Mouse (Mus musculus) v-Abl transformed pro-B cells (cell line): ENCODE measurements around the gene Pak1.

Experiments
- in situ Hi-C, 2 experiments: fragments of 400-800 bp; cut with MboI; formaldehyde crosslinking; loops; one replicate each; pipeline ENCODE4 v1.15.1; 2025; ENCODE audit not compliant: unreplicated experiment in 2 of 2

Pak1 gene

DNA sequence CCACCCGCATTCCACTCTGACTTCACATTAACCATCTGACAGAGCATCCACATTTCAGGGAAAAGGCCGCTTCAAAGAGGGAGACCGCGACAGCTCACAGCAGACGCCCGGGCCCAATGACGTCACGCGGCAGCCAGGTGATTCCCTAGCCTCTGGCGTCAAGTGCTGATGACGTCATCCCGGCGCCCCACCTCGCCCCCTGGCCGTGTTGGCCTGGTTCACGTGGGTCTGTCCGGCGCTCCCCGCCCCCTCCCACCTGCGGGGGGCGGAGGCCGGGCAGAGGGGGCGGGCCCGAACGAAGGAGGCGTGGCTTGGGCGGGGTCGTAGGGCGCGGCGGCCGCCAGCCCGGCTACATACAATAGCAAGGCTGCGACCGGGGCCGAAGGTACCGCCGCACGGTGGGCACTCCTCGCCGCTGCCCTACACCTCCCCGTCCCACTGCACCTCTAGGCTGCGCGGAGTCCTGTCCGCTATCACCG, at the start of gene Pak1:
Gene Pak1, plus strand, starts transcription at position 352 of the 479 bp plus-strand sequence.
- in situ Hi-C loops = no loop called here

DNA sequence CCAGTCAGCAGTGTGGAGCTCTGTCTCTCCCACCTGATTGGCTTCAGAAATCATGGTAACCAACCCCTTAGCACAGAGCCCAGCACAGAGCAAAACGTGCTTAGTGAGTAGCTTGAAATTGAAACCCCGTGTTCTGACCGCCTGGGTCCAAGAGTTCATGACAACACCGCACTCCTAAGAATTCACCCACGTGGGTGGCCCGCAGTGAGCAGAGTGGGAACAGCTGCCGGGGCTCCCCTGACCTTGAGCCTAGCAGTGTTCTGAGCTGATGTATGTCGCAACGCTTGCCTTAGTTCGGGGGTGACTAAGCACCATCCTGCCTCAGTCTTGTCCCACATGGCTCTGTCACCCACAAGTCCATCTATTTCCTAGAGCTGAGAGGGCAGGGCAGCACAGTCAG, 47.4 kb upstream of the Pak1 start:
- in situ Hi-C loops = loop anchor here in 1 of 2 experiments (10.0 kb wide), 1 partner anchor 454 kb away; the partner anchor contains the start of gene B3gnt6

DNA sequence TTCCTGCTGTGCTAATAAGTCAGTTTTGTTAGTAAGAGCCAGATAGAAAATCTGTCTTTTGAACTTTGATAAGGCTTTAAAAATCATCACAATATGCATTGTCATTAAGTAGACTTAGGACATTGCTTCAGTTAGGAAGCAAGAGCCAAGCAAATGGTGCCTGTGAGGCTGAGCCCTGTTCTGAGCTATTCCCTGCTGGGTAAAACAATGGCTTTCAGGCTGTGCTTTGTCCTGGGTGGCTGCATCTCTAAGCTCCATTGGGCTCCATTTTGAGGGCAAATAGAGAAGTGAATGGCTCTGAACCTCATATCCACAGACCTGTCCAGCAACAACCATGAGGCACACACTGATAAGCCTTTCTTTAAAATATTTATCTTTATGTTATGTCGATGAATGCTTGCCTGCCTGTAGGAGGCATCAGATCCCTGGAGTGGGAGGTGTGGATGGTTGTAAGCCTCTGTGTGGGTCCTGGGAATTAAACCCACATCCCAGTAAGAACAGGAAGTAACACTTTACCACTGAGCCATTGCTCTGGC, 46.5 kb upstream of the Pak1 start:
- in situ Hi-C loops = loop anchor here in 1 of 2 experiments (10.0 kb wide), 1 partner anchor 453 kb away; the partner anchor contains the start of gene B3gnt6

DNA sequence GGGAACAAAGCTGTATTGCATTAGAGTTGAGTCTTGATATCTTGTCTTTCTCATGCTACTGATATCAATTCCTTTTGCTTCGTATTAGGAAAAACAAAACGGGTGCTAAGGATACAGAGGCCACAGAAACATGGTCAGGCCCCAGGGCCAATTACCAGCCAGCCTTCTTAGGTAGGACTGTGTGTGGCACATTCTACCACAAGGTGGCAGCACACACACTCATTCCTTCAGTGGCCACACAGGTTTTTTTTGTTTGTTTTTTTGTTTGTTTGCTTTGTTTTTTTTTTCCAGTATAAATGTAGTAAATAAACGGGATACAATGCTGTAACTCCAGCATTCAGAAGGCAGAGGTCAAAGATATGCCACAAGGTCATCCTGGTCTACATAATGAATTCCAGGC, 43.0 kb upstream of the Pak1 start:
- in situ Hi-C loops = loop anchor here (5.0 to 10.0 kb wide), 4 partner anchors 237 to 450 kb away; partner anchors contain the start of genes Myo7a (in 2 of the 2) and B3gnt6 (in 1 of the 2)

DNA sequence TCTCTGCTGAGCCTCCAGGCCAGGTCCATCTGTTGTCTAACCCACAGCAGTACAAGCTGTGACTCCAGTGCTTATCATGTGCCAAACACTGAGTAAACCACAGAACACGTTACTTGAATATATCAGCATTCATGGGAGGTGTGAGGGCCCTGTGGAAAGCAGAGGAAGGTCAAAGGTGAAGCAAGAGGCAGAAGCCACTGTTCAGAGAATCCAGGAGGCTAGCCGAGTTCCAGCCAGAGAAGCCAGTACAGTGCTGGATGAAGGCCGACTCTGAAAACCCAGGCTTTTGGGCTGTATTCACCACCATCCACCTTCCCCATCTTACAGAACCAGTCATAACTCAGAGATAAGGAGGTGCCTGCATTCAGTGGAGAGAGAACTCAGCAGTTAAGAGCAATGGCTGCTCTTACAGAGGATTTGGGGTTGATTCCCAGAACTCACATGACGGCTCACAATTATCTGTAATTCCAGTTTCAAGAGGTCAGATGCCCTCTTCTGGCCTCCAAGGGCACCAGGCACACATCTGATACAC, 41.1 kb upstream of the Pak1 start:
- in situ Hi-C loops = loop anchor here (5.0 to 10.0 kb wide), 4 partner anchors 235 to 448 kb away; partner anchors contain the start of genes Myo7a (in 2 of the 2) and B3gnt6 (in 1 of the 2)

DNA sequence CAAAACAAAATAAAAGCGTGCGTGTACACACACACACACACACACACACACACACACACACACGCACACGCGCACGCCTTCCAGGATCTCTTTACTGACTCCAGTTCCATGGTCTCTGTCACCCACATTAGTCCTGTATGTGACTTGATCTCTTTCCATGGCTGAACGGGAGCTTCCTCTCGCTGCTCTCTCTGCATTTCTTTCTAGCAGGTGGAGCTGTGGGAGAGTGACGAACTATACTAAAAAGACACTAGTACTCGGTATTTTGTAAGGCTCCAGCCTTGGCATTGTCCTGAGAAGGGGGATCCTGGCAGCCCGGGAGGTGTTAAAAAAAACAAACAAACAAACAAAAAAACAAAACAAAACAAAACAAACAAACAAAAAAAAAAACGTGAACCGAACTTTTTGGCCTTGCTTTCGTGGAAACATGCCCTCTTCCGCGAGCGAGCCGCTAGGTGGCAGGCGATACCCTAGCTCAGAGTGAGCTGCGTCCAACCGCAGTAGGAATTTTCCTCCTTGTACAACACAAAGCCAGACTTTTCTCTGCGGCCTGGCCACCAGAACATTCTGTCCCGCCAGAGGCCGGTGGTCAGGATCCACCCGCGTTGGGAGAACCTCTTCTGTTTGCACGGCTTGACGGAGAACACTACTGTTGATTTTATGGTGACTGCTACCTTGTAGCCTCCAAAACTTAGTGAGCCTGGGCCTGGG, 40.4 kb upstream of the Pak1 start:
- in situ Hi-C loops = loop anchor here (5.0 to 10.0 kb wide), 4 partner anchors 234 to 447 kb away; partner anchors contain the start of genes Myo7a (in 2 of the 2) and B3gnt6 (in 1 of the 2)

DNA sequence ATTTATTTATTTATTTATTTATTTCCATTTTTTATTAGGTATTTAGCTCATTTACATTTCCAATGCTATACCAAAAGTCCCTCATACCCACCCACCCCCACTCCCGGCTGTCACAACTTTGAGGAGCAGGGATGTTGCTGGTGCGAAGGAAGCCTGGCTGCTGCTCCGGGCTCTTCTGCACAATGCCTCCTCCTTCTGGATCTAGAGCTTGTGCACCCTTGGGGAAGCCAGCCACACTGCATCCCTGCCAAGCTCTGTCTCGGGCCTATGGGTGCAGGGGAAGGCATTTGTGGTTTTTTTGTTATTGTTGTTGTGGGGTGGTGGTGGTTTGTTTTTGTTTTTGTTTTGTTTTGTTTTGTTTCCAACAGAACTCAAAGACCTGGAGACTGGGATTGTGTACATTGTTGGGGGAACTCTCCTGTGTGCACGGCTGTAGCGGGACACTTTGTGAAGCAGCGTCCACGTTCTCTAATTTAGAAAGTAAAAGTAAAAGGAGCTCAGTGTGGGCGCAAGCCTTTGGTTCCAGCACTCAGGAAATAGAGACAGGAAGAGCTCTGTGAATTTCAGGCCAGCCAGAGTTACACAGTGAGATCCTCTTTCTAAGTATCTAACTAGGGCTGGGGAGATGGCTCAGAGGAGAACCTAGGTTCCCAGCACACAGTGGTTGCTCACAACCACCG, 39.7 kb upstream of the Pak1 start:
- in situ Hi-C loops = loop anchor here (5.0 to 10.0 kb wide), 4 partner anchors 234 to 446 kb away; partner anchors contain the start of genes Myo7a (in 2 of the 2) and B3gnt6 (in 1 of the 2)

DNA sequence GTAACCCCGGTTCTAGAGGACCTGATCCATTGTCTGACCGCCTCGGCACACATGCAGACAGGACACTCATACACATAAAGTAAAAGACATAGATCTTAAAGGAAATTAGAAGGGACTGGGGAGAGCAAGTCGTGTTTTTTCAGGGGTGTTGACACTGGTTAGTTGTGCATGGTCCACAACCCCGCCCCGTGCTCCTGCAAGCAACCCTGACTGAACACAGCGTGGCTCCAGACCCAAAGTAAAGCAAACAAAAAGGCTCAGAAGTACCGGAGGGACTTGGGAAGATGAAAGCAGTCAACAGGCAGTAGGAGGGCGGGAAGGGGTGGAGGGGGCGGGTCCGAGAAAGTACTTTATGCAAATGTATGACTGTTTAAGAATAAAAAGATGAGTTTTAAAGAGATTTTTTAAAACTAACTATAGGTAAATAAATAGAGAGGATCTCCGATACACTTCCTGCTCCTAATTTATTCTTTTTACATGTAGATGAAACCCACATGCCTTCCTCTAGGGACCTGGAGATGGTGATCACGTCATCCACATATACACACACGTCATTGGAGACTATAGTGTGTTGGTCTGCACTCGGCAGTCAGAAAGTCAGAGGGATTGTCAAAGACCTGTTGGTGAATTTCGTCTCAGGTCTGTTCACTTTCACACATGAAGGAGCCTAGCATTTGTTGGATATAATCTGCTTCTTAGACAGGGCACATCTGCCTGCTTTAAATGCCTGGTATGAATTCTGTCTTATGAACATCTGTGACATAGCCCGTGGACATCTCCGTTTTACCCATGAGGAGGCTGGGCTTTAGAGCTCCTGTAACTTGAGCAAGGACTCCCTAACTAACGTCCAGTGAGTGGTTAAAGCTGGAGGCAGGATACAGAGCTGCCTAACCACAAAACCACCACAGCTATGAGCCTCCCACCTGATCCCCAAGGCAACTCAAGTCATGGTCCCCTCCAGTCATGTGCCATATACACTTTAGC, 38.8 kb upstream of the Pak1 start:
- in situ Hi-C loops = loop anchor here (5.0 to 10.0 kb wide), 5 partner anchors 98 to 445 kb away; partner anchors contain the start of genes Myo7a (in 2 of the 2) and B3gnt6 (in 1 of the 2)

DNA sequence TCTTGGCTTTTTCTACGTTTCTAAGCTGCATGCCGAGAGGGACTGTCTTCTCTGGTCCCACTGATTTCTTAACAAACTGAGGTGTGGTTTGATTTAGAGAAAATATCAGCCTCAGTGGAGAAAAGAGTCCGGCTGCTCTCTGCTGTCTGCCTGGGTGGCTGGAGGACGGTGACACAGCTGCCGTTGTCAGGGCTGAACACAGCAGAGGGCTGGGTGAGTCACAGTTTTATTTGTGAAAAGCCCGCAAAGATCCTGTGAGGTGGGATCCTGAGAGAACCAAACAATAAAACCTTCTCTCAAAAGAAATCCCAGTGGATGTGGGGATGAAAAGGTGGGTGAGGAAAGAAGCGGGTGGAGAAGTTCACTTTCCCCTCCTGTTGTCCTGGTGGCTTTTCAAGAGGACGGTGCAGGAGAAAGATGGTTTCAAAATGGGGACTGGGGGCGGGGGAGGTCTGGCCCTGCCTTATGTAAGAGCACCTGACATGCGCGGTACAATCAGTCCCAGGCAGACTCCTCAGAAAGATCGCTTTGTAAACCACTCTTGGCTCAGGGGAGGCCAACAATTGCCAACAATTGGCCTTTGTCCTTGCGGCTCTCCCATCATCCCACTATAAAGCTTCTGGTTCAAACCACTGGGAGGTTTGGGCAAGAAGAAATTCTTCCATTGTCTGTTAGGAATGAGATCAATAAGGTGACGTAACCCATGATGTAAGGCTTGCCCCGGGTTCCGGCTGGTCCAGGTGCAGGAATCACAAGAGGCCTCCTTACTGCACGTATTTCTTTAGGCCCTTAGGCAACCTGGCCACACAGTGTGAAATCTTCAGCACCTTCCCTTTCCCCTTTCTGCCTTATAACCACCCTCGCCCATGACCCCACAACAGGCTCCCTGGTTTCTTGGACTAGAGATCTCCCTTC, 31.1 kb upstream of the Pak1 start:
- in situ Hi-C loops = no loop called here

DNA sequence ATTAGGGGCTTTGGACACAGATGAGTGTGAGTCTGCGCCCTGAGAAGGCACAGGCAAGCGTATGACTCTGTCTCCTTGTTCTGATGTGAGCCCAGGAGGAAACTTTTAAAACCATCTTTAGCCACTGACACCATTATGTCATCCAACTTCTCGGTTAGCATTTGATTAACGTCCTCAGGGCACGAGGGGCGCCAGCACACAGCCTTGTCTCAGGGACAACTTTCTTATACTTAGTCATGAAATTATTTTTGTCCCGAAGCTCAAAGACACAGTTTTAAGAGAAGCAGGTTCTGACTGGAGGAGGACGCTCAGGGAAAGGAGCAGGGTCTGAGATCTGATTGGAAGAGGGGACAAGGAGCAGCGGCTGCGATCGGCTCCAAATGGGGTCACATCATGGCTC, 23.8 kb upstream of the Pak1 start:
- in situ Hi-C loops = no loop called here

DNA sequence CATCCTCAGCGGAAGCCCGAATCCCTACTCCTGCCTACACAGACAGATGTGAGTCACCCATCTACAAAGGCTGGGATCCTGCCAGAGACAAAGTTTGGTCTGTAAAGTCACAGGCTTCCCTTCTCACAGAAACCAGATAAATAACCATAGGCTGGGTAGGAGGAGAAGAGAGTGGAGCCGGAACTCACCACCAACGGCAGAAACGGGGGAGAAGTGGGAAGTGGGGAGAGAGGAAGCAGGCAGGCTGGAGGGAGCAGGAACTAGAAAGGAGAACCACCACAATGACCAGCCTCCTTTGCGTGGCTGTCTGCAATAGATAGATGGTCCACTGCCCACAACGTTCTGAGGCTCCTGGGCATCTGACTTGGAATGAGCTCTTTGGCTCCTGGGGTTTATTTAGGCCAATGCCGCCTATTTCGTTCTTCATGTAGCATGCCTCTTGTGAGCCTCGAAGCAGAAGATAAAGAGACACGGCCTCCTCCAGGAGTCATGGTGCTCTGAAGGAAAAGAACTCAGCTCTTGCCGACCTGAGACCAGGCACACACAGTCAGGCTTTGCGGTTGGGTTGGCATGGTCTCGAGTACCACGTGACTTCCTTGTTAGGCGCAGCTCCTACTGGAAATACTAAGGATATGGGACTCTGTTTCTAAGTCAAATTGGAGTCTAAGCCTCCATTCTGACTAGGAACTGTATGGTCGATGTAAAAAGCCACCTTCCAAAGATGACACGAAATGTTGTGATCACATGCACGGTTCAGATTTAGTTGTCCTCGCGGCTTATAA, 23.0 kb upstream of the Pak1 start:
- in situ Hi-C loops = no loop called here

DNA sequence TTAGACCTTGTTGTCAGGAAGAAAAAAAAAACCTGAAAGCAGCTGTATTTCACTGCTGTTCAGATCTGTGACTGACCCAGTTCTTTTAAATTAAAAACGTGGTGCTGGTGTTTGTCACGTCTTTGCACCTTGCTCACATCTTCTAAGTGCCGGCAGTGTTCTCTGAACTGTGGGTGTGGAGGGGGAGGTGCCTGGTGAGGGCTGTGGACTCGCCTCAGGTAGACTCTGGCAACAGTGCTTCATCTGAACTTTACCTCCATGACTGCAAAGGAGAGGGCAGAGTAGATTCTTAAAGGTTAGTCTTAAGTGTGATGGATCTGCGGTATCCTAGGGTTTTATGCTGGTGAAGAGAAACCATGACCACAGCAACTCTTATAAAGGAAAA, 22.4 kb upstream of the Pak1 start:
- in situ Hi-C loops = no loop called here

DNA sequence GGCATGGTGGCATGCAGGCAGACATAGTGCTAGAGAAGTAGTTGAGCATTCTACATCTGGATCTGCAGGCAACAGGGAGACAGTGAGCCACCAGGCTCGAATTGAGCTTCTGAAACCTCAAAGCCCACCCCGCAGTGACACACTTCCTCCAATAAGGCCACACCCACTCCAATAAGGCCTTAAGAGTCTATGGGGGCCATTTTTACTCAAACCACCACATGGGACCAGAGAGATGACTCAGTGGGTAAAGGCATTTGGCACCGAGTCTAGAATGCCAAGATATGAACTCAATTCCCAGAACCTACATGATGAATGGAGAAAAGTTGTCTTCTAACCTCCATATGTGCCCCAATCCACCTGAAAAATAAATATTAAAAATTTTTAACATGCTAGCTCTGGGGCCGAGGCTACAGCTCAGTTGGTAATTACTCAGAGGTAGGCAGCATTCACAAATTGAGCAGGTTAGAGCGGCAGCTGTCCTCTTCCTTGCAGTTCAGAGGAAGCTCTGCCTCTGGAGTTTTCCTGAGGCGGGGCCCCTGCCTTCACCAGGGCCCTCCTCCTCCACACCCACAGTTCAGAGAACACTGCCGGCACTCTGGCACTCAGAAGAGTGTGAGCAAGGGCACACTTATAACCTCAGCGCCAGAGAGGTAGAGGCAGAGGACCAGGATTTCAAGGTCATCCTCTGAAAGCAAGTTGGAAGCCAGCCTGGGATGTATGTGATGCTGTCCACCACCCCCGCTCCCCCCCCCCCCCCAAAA, 21.8 kb upstream of the Pak1 start:
- in situ Hi-C loops = no loop called here

DNA sequence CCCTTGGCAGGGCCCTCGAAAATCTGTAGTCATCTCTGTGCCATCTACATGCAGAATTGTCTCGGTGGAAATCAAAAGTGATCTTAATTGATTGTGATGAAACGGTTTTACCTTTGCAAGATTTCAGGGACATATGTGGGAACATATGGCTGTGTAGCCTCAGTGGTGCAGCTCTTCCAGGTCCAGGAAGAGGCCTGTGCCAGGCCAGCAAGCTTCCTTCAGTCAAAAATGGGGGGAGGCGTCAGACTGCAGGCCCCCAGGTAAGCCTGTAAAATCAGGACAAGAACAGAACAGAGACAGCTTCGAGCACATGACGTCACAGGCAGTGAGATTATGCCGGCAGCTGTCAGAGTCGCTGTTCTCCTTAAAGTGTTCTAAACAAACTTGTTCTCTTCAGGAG, 20.5 kb upstream of the Pak1 start:
- in situ Hi-C loops = no loop called here

DNA sequence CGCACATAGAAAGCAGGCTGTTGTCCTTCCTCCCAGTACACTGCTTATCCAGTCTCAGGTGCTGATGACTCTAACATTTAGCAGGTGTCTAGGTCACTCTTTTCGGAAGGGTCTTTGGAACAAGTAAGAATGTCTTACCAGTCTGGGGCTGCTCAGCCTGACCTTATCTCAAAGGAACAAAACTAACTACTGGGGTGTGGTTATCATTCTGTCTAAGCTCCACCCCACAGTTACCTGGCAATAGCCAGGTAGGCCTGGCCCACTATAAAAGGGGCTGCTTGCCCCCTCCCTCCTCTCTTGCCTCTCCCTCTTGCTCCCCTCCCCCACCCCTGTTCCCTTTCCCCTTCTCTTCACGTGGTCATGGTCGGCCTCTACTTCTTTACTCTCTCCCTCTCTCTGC, 19.3 kb upstream of the Pak1 start:
- in situ Hi-C loops = no loop called here

DNA sequence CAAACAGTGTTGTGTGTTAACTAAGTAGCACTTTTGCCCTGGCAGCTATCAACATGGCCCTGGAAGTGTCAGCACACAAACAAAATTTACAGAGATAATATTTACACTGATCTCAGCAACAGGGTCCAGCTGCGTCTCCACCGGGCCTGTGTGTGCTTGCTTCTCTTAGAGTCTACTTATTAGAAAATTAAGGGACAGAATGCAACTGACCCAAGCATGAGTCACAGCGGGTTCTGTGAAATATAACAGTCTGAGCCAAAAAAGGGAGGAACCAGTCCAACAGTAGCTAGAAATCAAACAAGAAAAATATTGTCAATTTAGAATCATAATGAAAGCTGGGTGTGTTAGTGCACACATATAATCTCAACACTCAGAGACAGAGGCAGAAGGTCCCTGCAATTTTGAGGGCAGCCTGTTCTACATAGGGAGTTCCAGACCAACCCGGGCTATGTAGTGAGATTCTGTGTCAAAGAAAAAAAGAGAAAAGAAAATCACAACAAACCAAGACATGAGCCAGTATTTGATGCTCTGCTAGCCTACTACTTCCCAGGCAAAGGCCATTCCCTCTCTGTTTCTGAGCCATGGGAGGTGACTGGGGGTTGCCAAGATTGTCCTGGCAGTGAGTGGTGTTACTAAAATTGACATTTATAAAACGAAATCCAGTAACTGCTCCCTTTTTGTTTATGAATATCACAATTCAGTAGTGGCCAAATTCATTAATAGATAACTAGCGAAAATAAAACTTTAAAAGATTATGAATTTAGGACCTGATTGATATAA, 17.3 kb upstream of the Pak1 start:
- in situ Hi-C loops = no loop called here
